Mouse (Mus musculus) liver, embryonic 13.5 days (tissue): Measurements from ENCODE around the gene C1qtnf1. TPM values are rescaled to one million over a fixed set of nuclear protein-coding genes. Genes with fewer than 3 reads are reported as not detected.

Source experiments
- ATAC-seq: fragments of 200-750 bp; cut with Nextera tagmentation; 2 replicates; pipeline ENCODE4 v1.8.0; 2017; ENCODE audit warnings: low read depth, mild to moderate bottlenecking, moderate number of reproducible peaks, moderate library complexity
- DNase-seq: peaks from one replicate; pipeline ENCODE4 v3.0.0; 2022
- H3K27ac ChIP-seq: fragments of 300-500 bp; sonication (generic); 2 replicates; pipeline ENCODE4 v1.5.1; 2015; ENCODE audit warnings: moderate library complexity, mild to moderate bottlenecking, inconsistent platforms
- H3K27me3 ChIP-seq: fragments of 300-500 bp; sonication (generic); 2 replicates; pipeline ENCODE4 v1.6.1; 2015; ENCODE audit warnings: mild to moderate bottlenecking, inconsistent platforms
- H3K36me3 ChIP-seq: fragments of 300-500 bp; sonication (generic); 2 replicates; pipeline ENCODE4 v1.6.1; 2015; ENCODE audit warnings: mild to moderate bottlenecking, inconsistent platforms
- H3K4me1 ChIP-seq: fragments of 300-500 bp; sonication (generic); replicated peaks from 2 replicates; pipeline ENCODE4 v1.6.1; 2015; ENCODE audit warnings: inconsistent platforms
- H3K4me2 ChIP-seq: fragments of 300-500 bp; sonication (generic); 2 replicates; pipeline ENCODE4 v1.6.1; 2015; ENCODE audit warnings: inconsistent platforms, mild to moderate bottlenecking, moderate library complexity
- H3K4me3 ChIP-seq: fragments of 300-500 bp; sonication (generic); replicated peaks from 2 replicates; pipeline ENCODE4 v1.5.1; 2015; ENCODE audit warnings: mild to moderate bottlenecking, inconsistent platforms
- H3K9ac ChIP-seq: fragments of 300-500 bp; sonication (generic); 2 replicates; pipeline ENCODE4 v1.6.1; 2015; ENCODE audit warnings: mild to moderate bottlenecking, inconsistent platforms
- H3K9me3 ChIP-seq: fragments of 300-500 bp; sonication (generic); replicated peaks from 2 replicates; pipeline ENCODE4 v1.6.1; 2016; ENCODE audit warnings: inconsistent platforms
- WGBS: fragments of 180-500 bp; shearing (Covaris S2); methylation state at CpG from one replicate; pipeline ENCODE4 v1.1.7; 2015; ENCODE audit not compliant: insufficient replicate concordance; 5-methylcytosine and 5-hydroxymethylcytosine counted together
- polyA plus RNA-seq: library from polyadenylated mRNA; unstranded; fragments of >200 nt; fragmentation: Nextera tagmentation; extraction: Ambion mirVana; gene quantifications from 2 replicates; pipeline ENCODE4 v1.2.1, GENCODE M21; 2015

The C1qtnf1 gene
- polyA plus RNA-seq, 1 experiment from 2014 or later: 1.1 TPM

- Histone ChIP-seq H3K4me3 (no peak overlapping the region), H3K4me2 (no peak overlapping the region), H3K27ac (no peak overlapping the region), H3K27me3 (no peaks in the 10 kb centered on the region), H3K36me3 (peaks cover 64% of the 10 kb centered on the region), H3K9me3 (no peaks in the 10 kb centered on the region), H3K9ac (no peak overlapping the region), H3K4me1 (peaks cover 26% of the 10 kb centered on the region)
- DNase-seq (no peak), ATAC-seq (no peak)
- WGBS: 85% methylated on average over 11 of the region's 11 CpGs
These were observed 53.2 kb downstream of the C1qtnf1 start for GRCm38 (mm10) chr11:118481231-118481630.

DNA sequence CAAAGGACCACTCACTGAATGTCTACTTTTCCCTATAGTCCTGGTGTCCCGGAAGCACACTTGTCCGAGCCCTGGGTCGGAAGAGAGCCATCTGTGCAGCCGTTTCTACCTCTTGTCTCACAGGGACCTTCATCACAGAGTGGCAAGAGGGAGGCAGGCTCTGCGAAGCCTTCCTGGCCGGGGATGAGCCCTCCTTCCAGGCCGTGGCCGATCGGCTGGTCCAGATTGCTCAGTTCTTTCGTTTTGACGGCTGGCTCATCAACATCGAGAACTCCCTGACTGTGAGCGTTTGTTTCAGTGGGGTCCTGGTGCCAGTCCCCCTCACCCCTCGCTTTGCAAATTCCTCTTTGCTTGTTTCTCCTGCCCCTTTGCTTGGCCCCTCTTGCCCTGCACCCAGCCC is 53.7 kb downstream of the C1qtnf1 start:
- DNase-seq: no peak
- peaks cover 69% of the 10 kb centered on the region for H3K36me3 ChIP-seq
- no peak overlapping the region for H3K4me3 ChIP-seq
- ATAC-seq: no peak
- no peaks in the 10 kb centered on the region for H3K9me3 ChIP-seq
- H3K9ac ChIP-seq: no peak overlapping the region
- H3K27ac ChIP-seq: no peak overlapping the region
- WGBS: 86% methylated on average over 14 of the region's 14 CpGs
- peaks cover 24% of the 10 kb centered on the region for H3K4me1 ChIP-seq
- H3K4me2 ChIP-seq: no peak overlapping the region
- no peaks in the 10 kb centered on the region for H3K27me3 ChIP-seq

GRCm38 (mm10) chr11:118484169-118484568 is 56.2 kb downstream of the C1qtnf1 start:
- Histone ChIP-seq H3K4me3 (no peak overlapping the region), H3K36me3 (peaks cover 75% of the 10 kb centered on the region), H3K4me1 (peaks cover 4% of the 10 kb centered on the region; the same call in 1 of the 2 replicates), H3K9me3 (no peaks in the 10 kb centered on the region), H3K4me2 (no peak overlapping the region), H3K9ac (no peak overlapping the region), H3K27ac (no peak overlapping the region), H3K27me3 (no peaks in the 10 kb centered on the region)
- DNase-seq (no peak), ATAC-seq (no peak)
- WGBS: 84% methylated on average over 8 of the region's 8 CpGs

DNA sequence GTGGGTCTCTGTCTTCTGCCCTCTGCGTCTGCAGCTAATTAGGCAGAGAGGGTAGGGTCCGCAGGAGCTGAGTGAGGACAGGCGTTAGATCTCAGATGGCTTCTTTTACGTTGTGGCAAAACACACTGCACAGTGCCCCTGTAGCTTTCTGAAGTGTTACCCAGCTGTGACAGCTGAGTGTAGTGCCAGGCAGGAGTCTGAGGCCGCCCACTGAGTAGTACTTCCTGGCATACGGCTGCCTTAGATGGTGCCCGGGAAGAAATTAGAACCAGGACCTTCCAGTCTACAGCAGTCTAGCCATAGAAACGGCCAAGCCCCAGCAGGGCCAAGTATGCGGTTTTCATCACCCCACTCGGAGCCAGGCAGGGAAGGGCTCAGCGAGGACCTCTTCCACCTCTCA is 57.3 kb downstream of the C1qtnf1 start:
- ATAC-seq (no peak), DNase-seq (no peak)
- peaks cover 4% of the 10 kb centered on the region for H3K4me1 ChIP-seq
- peaks cover 66% of the 10 kb centered on the region for H3K36me3 ChIP-seq
- no peaks in the 10 kb centered on the region for H3K9me3 ChIP-seq
- H3K4me2 ChIP-seq: no peak overlapping the region
- H3K9ac ChIP-seq: no peak overlapping the region
- no peak overlapping the region for H3K4me3 ChIP-seq
- no peak overlapping the region for H3K27ac ChIP-seq
- WGBS: 79% methylated on average over 11 of the region's 11 CpGs
- no peaks in the 10 kb centered on the region for H3K27me3 ChIP-seq

- ATAC-seq: no peak
These were observed 57.8 kb downstream of the C1qtnf1 start for GRCm38 (mm10) chr11:118485780-118486179.

DNA sequence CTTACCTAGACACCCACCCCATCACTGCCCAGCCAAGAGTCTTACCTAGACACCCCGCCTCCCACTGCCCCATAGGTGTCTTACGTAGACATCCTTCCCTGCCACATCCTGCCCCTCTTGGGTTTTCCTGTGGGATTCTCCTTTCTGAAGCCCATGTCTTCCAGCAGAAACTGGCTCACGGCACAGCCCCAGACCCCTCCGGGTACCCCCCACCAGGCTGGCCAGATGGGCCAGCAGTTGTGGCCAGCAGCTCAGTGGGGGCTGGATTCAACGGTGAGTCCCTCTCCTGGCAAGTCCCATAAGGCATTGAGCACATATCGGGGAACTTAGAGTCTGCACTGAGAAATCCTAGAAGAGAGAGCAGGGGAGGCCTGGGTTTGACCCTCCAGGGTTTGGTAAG is 58.3 kb downstream of the C1qtnf1 start:
- Histone ChIP-seq H3K27ac (no peak overlapping the region), H3K4me2 (no peak overlapping the region), H3K27me3 (no peaks in the 10 kb centered on the region), H3K9me3 (no peaks in the 10 kb centered on the region), H3K36me3 (peaks cover 63% of the 10 kb centered on the region), H3K4me1 (peaks cover 11% of the 10 kb centered on the region), H3K4me3 (no peak overlapping the region), H3K9ac (no peak overlapping the region)
- 85% methylated on average over 6 of the region's 6 CpGs for WGBS
- no peak for DNase-seq
- ATAC-seq: no peak

More at GRCm38 (mm10) chr11:118485780-118486179, 57.8 kb downstream of the C1qtnf1 start:
- Histone ChIP-seq H3K9me3 (no peaks in the 10 kb centered on the region), H3K9ac (no peak overlapping the region), H3K4me3 (no peak overlapping the region), H3K36me3 (peaks cover 64% of the 10 kb centered on the region), H3K4me1 (peaks cover 8% of the 10 kb centered on the region), H3K27ac (no peak overlapping the region), H3K27me3 (no peaks in the 10 kb centered on the region), H3K4me2 (no peak overlapping the region)
- WGBS: 75% methylated on average over 3 of the region's 3 CpGs
- no peak for DNase-seq

DNA sequence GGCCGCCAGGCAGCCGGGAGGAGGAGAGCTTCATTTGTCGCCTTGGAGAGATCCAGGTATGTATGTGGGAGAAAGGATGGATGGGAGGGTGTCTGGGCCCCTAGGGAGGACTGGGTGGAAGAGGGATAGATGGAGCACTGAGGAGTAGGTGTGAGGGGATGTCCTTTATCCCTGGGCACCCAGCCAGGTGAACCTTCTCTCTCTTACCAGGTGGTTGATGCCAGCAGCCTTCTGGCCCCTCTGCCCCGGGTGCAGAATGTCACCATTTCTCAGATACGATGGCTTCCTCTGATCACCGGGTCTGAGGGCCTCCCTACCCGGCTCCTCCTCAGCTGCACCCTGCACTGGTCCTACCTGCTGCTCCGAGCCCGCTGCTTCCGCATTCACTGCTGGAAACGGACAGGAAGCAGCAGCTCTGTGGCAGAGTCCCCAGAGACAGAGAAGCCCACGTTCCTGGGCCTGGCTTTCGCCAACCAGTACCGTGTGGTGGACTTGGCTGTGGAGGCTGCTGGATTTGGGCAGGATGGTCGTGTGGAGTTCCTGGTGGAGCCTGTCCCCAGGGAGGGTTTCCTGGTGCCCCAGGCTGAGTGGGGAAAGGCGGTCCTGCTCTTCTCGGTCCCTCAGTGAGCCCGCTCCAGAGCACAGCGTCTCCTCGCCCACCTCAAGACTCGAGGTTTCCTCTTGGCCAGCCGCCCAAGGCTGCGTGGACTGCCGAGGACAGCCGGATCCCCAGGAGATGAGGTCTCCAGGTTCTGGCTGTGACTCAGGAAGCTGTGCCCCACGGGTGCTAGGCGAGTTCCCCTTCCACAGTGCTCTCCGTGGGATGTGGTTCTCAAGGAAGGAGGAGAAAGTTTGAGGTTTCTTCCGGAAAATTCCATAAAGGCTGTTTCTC is 59.1 kb downstream of the C1qtnf1 start:
- Histone ChIP-seq H3K4me3 (no peak overlapping the region), H3K27ac (no peak overlapping the region), H3K9ac (no peak overlapping the region), H3K4me1 (peaks cover 11% of the 10 kb centered on the region), H3K27me3 (no peaks in the 10 kb centered on the region), H3K9me3 (no peaks in the 10 kb centered on the region), H3K36me3 (peaks cover 57% of the 10 kb centered on the region), H3K4me2 (no peak overlapping the region)
- ATAC-seq (no peak), DNase-seq (no peak)
- 70% methylated on average over 29 of the region's 29 CpGs for WGBS

DNA sequence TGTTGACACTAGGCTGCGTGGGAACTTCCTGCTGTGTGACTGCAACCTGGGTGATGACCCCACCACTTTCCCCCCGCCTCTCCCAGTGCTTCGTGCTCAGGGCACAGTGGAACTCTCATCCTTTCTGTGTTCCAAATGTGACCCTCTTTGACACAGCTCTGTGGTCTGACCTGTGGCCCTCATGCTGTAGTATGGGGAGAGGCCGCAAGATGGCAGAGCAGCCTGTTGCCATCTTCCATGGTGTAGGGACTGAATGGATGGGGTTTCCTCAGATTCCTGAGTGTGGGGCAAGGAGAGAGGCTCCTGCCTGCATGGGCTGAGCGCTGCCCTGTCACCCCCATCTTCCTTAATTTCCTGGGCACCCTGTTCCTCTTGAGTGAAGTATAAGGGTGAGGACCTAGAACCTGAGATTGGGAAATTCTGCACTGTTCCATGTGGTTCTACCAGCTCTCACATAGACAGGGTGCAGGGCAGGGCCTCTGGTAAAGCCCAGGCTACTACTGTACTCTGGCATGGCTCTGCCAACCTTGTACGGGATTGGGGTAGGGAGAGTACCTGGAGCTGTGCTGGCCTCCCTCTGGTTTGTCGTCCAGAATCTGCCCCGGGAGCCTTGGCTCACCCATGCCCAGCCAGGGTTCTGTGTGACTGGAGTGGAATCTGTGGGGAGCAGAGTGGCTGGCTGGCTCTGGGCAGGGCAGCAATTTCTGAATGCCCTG is 60.3 kb downstream of the C1qtnf1 start:
- Histone ChIP-seq H3K36me3 (peaks cover 44% of the 10 kb centered on the region), H3K4me3 (no peak overlapping the region), H3K9ac (no peak overlapping the region), H3K9me3 (no peaks in the 10 kb centered on the region), H3K4me2 (no peak overlapping the region), H3K27ac (no peak overlapping the region), H3K27me3 (no peaks in the 10 kb centered on the region), H3K4me1 (peaks cover 11% of the 10 kb centered on the region)
- DNase-seq: no peak
- no peak for ATAC-seq
- WGBS: 71% methylated on average over 8 of the region's 8 CpGs

- ATAC-seq: no peak
- no peaks in the 10 kb centered on the region for H3K9me3 ChIP-seq
- DNase-seq: no peak
- H3K4me2 ChIP-seq: no peak overlapping the region
- 81% methylated on average over 12 of the region's 12 CpGs for WGBS
- peaks cover 40% of the 10 kb centered on the region for H3K36me3 ChIP-seq
- H3K27me3 ChIP-seq: no peaks in the 10 kb centered on the region
- peaks cover 11% of the 10 kb centered on the region for H3K4me1 ChIP-seq
- H3K9ac ChIP-seq: no peak overlapping the region
- H3K27ac ChIP-seq: no peak overlapping the region
- no peak overlapping the region for H3K4me3 ChIP-seq
These were observed 60.9 kb downstream of the C1qtnf1 start for GRCm38 (mm10) chr11:118488907-118489270.

- H3K9ac ChIP-seq: peak overlapping the region; percentile 49
- H3K9me3 ChIP-seq: no peaks in the 10 kb centered on the region
- peaks cover 22% of the 10 kb centered on the region for H3K36me3 ChIP-seq
- H3K27ac ChIP-seq: no peak overlapping the region
- ATAC-seq: peak; percentile 73
- 15% methylated on average over 22 of the region's 22 CpGs for WGBS
- H3K4me3 ChIP-seq: peak overlapping the region; percentile 29; the same call in 1 of the 2 replicates
- peak overlapping the region; percentile 56 for H3K4me2 ChIP-seq
- H3K27me3 ChIP-seq: no peaks in the 10 kb centered on the region; the same call in 1 of the 2 replicates
- DNase-seq: peak; percentile 65
- H3K4me1 ChIP-seq: peaks cover 11% of the 10 kb centered on the region
These were observed 62.7 kb downstream of the C1qtnf1 start for GRCm38 (mm10) chr11:118490566-118491218.

DNA sequence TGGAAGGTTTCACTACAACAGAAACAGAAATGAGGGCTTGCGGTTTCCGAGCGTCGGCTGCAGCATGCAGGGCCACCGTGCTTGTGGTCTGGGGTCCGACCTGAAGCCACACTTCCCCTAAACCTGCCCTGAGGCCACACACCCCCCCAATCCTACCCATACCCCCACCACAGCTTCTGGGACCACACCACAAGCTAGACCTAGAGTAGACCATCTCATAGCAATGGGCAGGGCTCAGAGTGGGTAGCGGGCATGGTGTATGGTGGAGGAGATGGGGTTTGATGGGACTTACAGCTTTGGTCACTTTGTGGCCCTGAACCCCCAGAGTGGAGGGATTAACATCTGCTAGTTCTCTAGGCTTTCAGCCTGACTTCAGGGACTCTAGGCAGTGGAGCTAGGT is 63.2 kb downstream of the C1qtnf1 start:
- 0 out of 2 replicates have a peak overlapping the region, but pooled peaks have one; percentile 56 for H3K4me2 ChIP-seq
- DNase-seq: no peak
- peaks cover 16% of the 10 kb centered on the region for H3K36me3 ChIP-seq
- no peak for ATAC-seq
- 67% methylated on average over 7 of the region's 7 CpGs for WGBS
- H3K9ac ChIP-seq: no peak overlapping the region
- no peaks in the 10 kb centered on the region for H3K9me3 ChIP-seq
- H3K27ac ChIP-seq: no peak overlapping the region
- no peak overlapping the region for H3K4me3 ChIP-seq
- H3K27me3 ChIP-seq: no peaks in the 10 kb centered on the region; the same call in 1 of the 2 replicates
- peaks cover 11% of the 10 kb centered on the region for H3K4me1 ChIP-seq
